Mouse (Mus musculus) lung, embryonic 14.5 days (tissue): ENCODE measurements at regions not wholly inside any gene's neighbourhood (a gene's known extent, or its start where the extent isn't known, plus 50 kb on each side); places are given as distances from the start of the nearest gene placed in this dataset.
A peak's percentile ranks its signal among the peaks of the same experiment; 100 is the strongest.

ENCODE experiments used
- ATAC-seq: fragments of 200-750 bp; cut with Nextera tagmentation; 2 replicates; pipeline ENCODE4 v1.8.0; 2017; ENCODE audit warnings: mild to moderate bottlenecking, moderate TSS enrichment, moderate library complexity; ENCODE audit not compliant: insufficient read depth
- DNase-seq: peaks from one replicate; pipeline ENCODE4 v3.0.0-alpha.2; 2015
- H3K27ac ChIP-seq: fragments of 300-500 bp; sonication (generic); 2 replicates; pipeline ENCODE4 v1.5.1; 2014; ENCODE audit warnings: low read depth, mild to moderate bottlenecking, moderate library complexity
- H3K27me3 ChIP-seq: fragments of 300-500 bp; sonication (generic); 2 replicates; pipeline ENCODE4 v1.6.1; 2014; ENCODE audit warnings: low read length, control low read depth; ENCODE audit not compliant: insufficient read depth
- H3K36me3 ChIP-seq: fragments of 300-500 bp; sonication (generic); 2 replicates; pipeline ENCODE4 v1.6.1; 2014; ENCODE audit warnings: control low read depth; ENCODE audit not compliant: insufficient read depth
- H3K4me1 ChIP-seq: fragments of 300-500 bp; sonication (generic); 2 replicates; pipeline ENCODE4 v1.6.1; 2014; ENCODE audit warnings: antibody characterized with exemption, control low read depth; ENCODE audit not compliant: insufficient read depth
- H3K4me2 ChIP-seq: fragments of 300-500 bp; sonication (generic); 2 replicates; pipeline ENCODE4 v1.6.1; 2014; ENCODE audit warnings: mild to moderate bottlenecking
- H3K4me3 ChIP-seq: fragments of 300-500 bp; sonication (generic); 2 replicates; pipeline ENCODE4 v1.5.1; 2014; ENCODE audit warnings: low read depth, low read length
- H3K9ac ChIP-seq: fragments of 300-500 bp; sonication (generic); 2 replicates; pipeline ENCODE4 v1.6.1; 2014
- H3K9me3 ChIP-seq: fragments of 300-500 bp; sonication (generic); 2 replicates; pipeline ENCODE4 v1.6.1; 2016; ENCODE audit warnings: low read depth, low read length, control low read depth
- CTCF ChIP-seq: IDR thresholded peaks from 2 replicates; pipeline ENCODE4 v1.5.1; 2016; ENCODE audit warnings: antibody characterized with exemption, low read depth
- WGBS: fragments of 180-500 bp; shearing (Covaris S2); extraction: QIAGEN DNeasy Blood & Tissue Kit; methylation state at CpG from one replicate; pipeline ENCODE4 v1.1.7; 2014; 5-methylcytosine and 5-hydroxymethylcytosine counted together

- no peaks in the 10 kb centered on the region for H3K4me1 ChIP-seq
- no peak for TF ChIP-seq CTCF
- no peaks in the 10 kb centered on the region for H3K36me3 ChIP-seq
- H3K27me3 ChIP-seq, result no peaks in the 10 kb centered on the region
- peak; percentile 13 for DNase-seq
- ATAC-seq, result no peak
- 0 out of 2 replicates have a peak, but pooled peaks cover 5% of the 10 kb centered on the region for H3K9me3 ChIP-seq
- WGBS, result 55% methylated on average over 7 of the region's 7 CpGs
- no peak overlapping the region for H3K4me2 ChIP-seq
- H3K27ac ChIP-seq, result no peak overlapping the region
- no peak overlapping the region for H3K4me3 ChIP-seq
- H3K9ac ChIP-seq, result no peak overlapping the region
Measured at GRCm38 (mm10) chr5:126079281-126079838, 547.8 kb downstream of the Tmem132b start.

DNA sequence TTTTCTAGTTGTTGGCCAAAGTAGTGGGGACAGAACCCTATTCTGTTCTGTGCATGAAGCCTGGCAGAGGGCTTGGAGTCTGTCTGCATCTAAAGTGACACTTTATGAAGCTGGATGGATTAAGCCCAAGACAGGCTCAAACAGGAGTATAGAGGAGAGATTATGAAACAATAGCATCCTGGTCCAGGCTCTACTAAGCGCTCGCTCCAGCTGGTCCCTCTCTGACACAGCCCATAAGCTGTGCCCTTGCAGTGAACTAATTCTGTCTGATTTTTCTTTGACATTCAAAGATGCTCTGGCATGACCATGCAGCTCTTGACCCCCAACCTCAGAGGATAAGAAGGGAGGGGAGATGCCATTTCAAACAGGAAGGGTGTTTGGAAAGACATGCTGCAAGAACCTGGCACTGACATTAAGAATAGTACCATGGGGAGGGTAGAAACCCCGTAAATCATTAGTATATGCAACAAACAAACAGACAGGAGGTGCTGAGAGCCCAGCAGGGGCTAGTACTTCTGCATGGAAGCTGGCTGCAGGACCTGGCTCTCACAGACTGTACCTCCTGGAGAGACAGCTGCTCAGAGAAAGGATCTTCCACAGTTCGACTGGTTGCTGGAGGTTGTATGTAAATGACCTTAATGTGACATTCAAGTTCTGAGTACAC, 556.8 kb downstream of the Tmem132b start:
- H3K27me3 ChIP-seq, result no peaks in the 10 kb centered on the region
- no peak overlapping the region for H3K4me2 ChIP-seq
- no peak overlapping the region for H3K9ac ChIP-seq
- DNase-seq, result peak; percentile 71
- no peak for TF ChIP-seq CTCF
- H3K4me3 ChIP-seq, result no peak overlapping the region
- WGBS, result 37% methylated on average over 4 of the region's 4 CpGs
- H3K4me1 ChIP-seq, result no peaks in the 10 kb centered on the region
- H3K36me3 ChIP-seq, result no peaks in the 10 kb centered on the region
- peak; percentile 93 for ATAC-seq
- H3K9me3 ChIP-seq, result no peaks in the 10 kb centered on the region
- H3K27ac ChIP-seq, result no peak overlapping the region

GRCm38 (mm10) chr5:126093196-126093595, 561.6 kb downstream of the Tmem132b start:
- H3K27me3 ChIP-seq, result no peaks in the 10 kb centered on the region
- H3K4me1 ChIP-seq, result no peaks in the 10 kb centered on the region
- DNase-seq (no peak), ATAC-seq (no peak)
- no peaks in the 10 kb centered on the region for H3K36me3 ChIP-seq
- no peaks in the 10 kb centered on the region for H3K9me3 ChIP-seq
- no peak overlapping the region for H3K4me2 ChIP-seq
- 77% methylated on average over 5 of the region's 5 CpGs for WGBS
- peak; percentile 20; the same call in 1 of the 2 replicates for TF ChIP-seq CTCF
- no peak overlapping the region for H3K4me3 ChIP-seq
- no peak overlapping the region for H3K27ac ChIP-seq
- H3K9ac ChIP-seq, result no peak overlapping the region

GRCm38 (mm10) chr5:126096616-126097261, 565.2 kb downstream of the Tmem132b start:
- no peaks in the 10 kb centered on the region for H3K4me1 ChIP-seq
- H3K4me2 ChIP-seq, result no peak overlapping the region
- no peak for ATAC-seq
- no peak overlapping the region for H3K4me3 ChIP-seq
- H3K9ac ChIP-seq, result no peak overlapping the region
- 66% methylated on average over 6 of the region's 6 CpGs for WGBS
- DNase-seq, result peak; percentile 25
- H3K27ac ChIP-seq, result no peak overlapping the region
- TF ChIP-seq CTCF, result 0 out of 2 replicates have a peak, but pooled peaks have one; percentile 13
- H3K9me3 ChIP-seq, result no peaks in the 10 kb centered on the region
- no peaks in the 10 kb centered on the region for H3K27me3 ChIP-seq
- no peaks in the 10 kb centered on the region for H3K36me3 ChIP-seq

DNA sequence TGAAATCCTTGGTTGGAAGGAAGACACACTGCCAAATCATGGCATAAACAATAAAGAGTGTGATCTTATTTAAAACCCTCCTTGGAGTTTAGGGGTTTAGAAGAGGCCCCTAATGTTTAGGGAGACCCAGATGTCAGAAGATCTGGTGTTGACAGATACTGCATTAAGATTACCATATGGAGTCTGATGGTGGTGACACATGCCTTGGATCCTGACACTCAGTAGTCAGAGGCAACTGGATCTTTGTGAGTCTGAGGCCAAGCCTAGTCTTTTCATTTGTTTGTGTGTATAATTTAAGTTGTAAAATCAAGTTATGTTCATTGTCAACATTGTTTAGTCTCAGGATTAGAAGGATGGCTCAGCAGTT, 565.7 kb downstream of the Tmem132b start:
- TF ChIP-seq CTCF, result no peak
- no peak overlapping the region for H3K9ac ChIP-seq
- no peaks in the 10 kb centered on the region for H3K9me3 ChIP-seq
- DNase-seq (peak; percentile 20), ATAC-seq (peak; percentile 70; the same call in 1 of the 2 replicates)
- no peak overlapping the region for H3K27ac ChIP-seq
- no peaks in the 10 kb centered on the region for H3K27me3 ChIP-seq
- H3K36me3 ChIP-seq, result no peaks in the 10 kb centered on the region
- H3K4me2 ChIP-seq, result no peak overlapping the region
- H3K4me1 ChIP-seq, result no peaks in the 10 kb centered on the region
- no peak overlapping the region for H3K4me3 ChIP-seq

DNA sequence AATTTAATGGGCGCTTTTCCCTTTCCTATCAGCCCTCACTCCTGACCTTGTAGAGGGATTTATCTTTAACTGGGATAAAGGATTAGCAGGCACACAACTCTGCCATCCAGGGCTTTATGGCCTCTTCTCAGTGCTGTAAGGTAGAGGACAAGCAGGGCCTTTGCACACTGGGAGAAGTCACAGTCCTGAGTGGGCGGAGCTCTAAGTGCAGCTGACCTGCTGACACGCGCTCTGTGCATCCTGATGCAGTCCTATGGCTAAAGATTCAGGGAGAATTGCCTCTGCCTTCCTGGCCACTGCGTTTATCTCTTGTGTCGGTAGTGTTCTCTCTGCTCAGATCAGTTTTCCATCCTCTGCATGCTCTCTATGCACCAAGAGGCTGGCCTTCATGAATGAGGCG, 566.9 kb downstream of the Tmem132b start:
- Histone ChIP-seq H3K27me3 (no peaks in the 10 kb centered on the region), H3K9ac (no peak overlapping the region), H3K9me3 (no peaks in the 10 kb centered on the region), H3K4me3 (no peak overlapping the region), H3K4me1 (no peaks in the 10 kb centered on the region), H3K36me3 (no peaks in the 10 kb centered on the region), H3K27ac (no peak overlapping the region), H3K4me2 (no peak overlapping the region)
- 65% methylated on average over 7 of the region's 7 CpGs for WGBS
- no peak for DNase-seq
- no peak for ATAC-seq
- no peak for TF ChIP-seq CTCF

- no peak for TF ChIP-seq CTCF
- H3K27ac ChIP-seq, result no peak overlapping the region
- no peaks in the 10 kb centered on the region for H3K27me3 ChIP-seq
- DNase-seq, result no peak
- H3K4me3 ChIP-seq, result no peak overlapping the region
- no peaks in the 10 kb centered on the region for H3K9me3 ChIP-seq
- no peaks in the 10 kb centered on the region for H3K36me3 ChIP-seq
- no peak overlapping the region for H3K9ac ChIP-seq
- no peak for ATAC-seq
- H3K4me1 ChIP-seq, result no peaks in the 10 kb centered on the region
- WGBS, result 85% methylated on average over 8 of the region's 8 CpGs
- no peak overlapping the region for H3K4me2 ChIP-seq
Measured at GRCm38 (mm10) chr5:126099931-126100330, 568.4 kb downstream of the Tmem132b start.
